In the genomic region with DNA sequence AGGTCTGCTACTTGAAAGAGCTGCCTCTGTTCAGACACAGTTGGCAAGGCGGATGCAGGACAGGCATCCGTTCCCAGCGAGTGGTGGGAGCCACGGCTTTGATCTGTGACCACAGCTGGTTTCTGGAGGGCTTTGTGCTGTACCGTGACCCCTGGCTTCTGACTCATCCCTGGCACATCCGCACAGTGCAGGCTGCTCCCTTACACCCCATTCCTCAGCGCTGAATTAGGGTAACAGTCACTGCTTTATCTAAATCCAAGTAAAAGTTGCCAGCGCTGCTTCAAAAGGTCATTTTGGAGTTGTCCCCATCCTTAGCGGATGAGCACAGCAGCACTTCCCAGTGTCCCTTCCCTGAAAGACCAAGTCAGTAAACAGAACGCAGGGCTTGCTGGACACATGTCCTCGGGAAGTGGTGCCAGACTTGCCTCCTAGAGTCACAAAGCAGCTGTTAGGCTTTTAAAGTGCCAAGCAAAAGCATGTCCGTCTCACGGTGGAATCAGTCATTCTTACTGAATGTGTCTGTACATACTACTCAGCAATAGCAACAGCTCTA, we compare ENCODE assay signal across 8 mouse cellular contexts.
DNase-seq lines count a peak whose midpoint lies in the region; ATAC-seq and TF ChIP-seq lines count a peak whose summit lies in the region.

No protein-coding gene starts in this region.

- no peak overlapping the region for H3K9ac ChIP-seq in hindbrain, embryonic 14.5 days
- H3K9ac ChIP-seq in hindbrain, embryonic 13.5 days = no peak overlapping the region
- H3K9ac ChIP-seq in limb, embryonic 13.5 days = no peak overlapping the region
- H3K9ac ChIP-seq in intestine, embryonic 16.5 days (ENCODE audit: low read depth, low read length) = no peak overlapping the region

- H3K4me2 ChIP-seq in hindbrain, embryonic 14.5 days (replicated peaks) = no peak overlapping the region
- H3K4me2 ChIP-seq in hindbrain, embryonic 13.5 days = no peak overlapping the region
- no peak overlapping the region for H3K4me2 ChIP-seq in limb, embryonic 13.5 days (replicated peaks)
- H3K4me2 ChIP-seq in intestine, embryonic 16.5 days (ENCODE audit: low read depth, low read length) = no peak overlapping the region

- H3K9me3 ChIP-seq in hindbrain, embryonic 14.5 days (ENCODE audit: control insufficient read depth, low read length) = no peaks in the 10 kb centered on the region
- no peaks in the 10 kb centered on the region for H3K9me3 ChIP-seq in hindbrain, embryonic 13.5 days
- H3K9me3 ChIP-seq in limb, embryonic 13.5 days = 0 out of 2 replicates have a peak, but pooled peaks cover 9% of the 10 kb centered on the region
- no peaks in the 10 kb centered on the region for H3K9me3 ChIP-seq in intestine, embryonic 16.5 days (ENCODE audit: control insufficient read depth, low read length)

- H3K36me3 ChIP-seq in hindbrain, embryonic 14.5 days (replicated peaks; ENCODE audit: control insufficient read depth, insufficient read depth) = no peaks in the 10 kb centered on the region
- peaks cover 3% of the 10 kb centered on the region; the same call in 1 of the 2 replicates for H3K36me3 ChIP-seq in hindbrain, embryonic 13.5 days
- H3K36me3 ChIP-seq in limb, embryonic 13.5 days = peaks cover 2% of the 10 kb centered on the region; the same call in 1 of the 2 replicates
- H3K36me3 ChIP-seq in intestine, embryonic 16.5 days (ENCODE audit: control insufficient read depth, insufficient read depth, low read length) = no peaks in the 10 kb centered on the region

- H3K4me1 ChIP-seq in hindbrain, embryonic 14.5 days (replicated peaks; ENCODE audit: control insufficient read depth, insufficient read depth, low read length) = 0 out of 2 replicates have a peak, but pooled peaks cover 10% of the 10 kb centered on the region
- peaks cover 14% of the 10 kb centered on the region for H3K4me1 ChIP-seq in hindbrain, embryonic 13.5 days (replicated peaks)
- peaks cover 9% of the 10 kb centered on the region for H3K4me1 ChIP-seq in embryonic fibroblast, embryonic 13.5 days (ENCODE audit: control insufficient read depth, insufficient read depth, low read length)
- peaks cover 12% of the 10 kb centered on the region for H3K4me1 ChIP-seq in limb, embryonic 13.5 days
- H3K4me1 ChIP-seq in intestine, embryonic 16.5 days (ENCODE audit: control insufficient read depth, insufficient read depth, low read length) = peaks cover 10% of the 10 kb centered on the region

- WGBS in hindbrain, embryonic 14.5 days = 60% methylated on average over 13 of the region's 13 CpGs
- WGBS in hindbrain, embryonic 13.5 days = 69% methylated on average over 13 of the region's 13 CpGs
- WGBS in limb, embryonic 13.5 days = 51% methylated on average over 13 of the region's 13 CpGs
- 55% methylated on average over 13 of the region's 13 CpGs for WGBS in intestine, embryonic 16.5 days

- TF ChIP-seq POLR2A in embryonic fibroblast, embryonic 13.5 days (IDR thresholded peaks at IDR 0.05; ENCODE audit: low read depth, low read length) = no peak

- H3K4me3 ChIP-seq in hindbrain, embryonic 14.5 days (replicated peaks; ENCODE audit: low read length) = no peak overlapping the region
- no peak overlapping the region for H3K4me3 ChIP-seq in hindbrain, embryonic 13.5 days
- no peak overlapping the region for H3K4me3 ChIP-seq in embryonic fibroblast, embryonic 13.5 days (ENCODE audit: insufficient read depth, low read length)
- H3K4me3 ChIP-seq in limb, embryonic 13.5 days = no peak overlapping the region
- no peak overlapping the region for H3K4me3 ChIP-seq in intestine, embryonic 16.5 days (ENCODE audit: low read length)

- DNase-seq in hindbrain, embryonic 14.5 days (ENCODE audit: low spot score) = no peak
- peak; percentile 87 for DNase-seq in Muller cell, postnatal 12 days (ENCODE audit: inconsistent ontology term)
- DNase-seq in spleen, postnatal 36 days (ENCODE audit: low spot score in 2 of 2) = no peak
- DNase-seq in left cerebral cortex, adult 18-20 months (ENCODE audit: low spot score in 2 of 2) = no peak

- no peak overlapping the region for H3K27ac ChIP-seq in hindbrain, embryonic 14.5 days
- H3K27ac ChIP-seq in hindbrain, embryonic 13.5 days = no peak overlapping the region
- H3K27ac ChIP-seq in embryonic fibroblast, embryonic 13.5 days (ENCODE audit: insufficient read depth, low read length) = peak overlapping the region; percentile 45
- no peak overlapping the region for H3K27ac ChIP-seq in limb, embryonic 13.5 days
- H3K27ac ChIP-seq in intestine, embryonic 16.5 days (ENCODE audit: low read length) = no peak overlapping the region; the same call in 1 of the 2 replicates

- TF ChIP-seq CTCF in embryonic fibroblast, embryonic 13.5 days (IDR thresholded peaks at IDR 0.05; ENCODE audit: borderline replicate concordance, insufficient read depth, low read length) = no peak

- 0 out of 2 replicates have a peak, but pooled peaks have one; percentile 31 for ATAC-seq in hindbrain, embryonic 14.5 days (ENCODE audit: low FRiP score)
- ATAC-seq in hindbrain, embryonic 13.5 days (ENCODE audit: low FRiP score) = no peak
- ATAC-seq in limb, embryonic 13.5 days (ENCODE audit: low FRiP score, low read depth) = peak; percentile 44; the same call in 1 of the 2 replicates
- no peak for ATAC-seq in intestine, embryonic 16.5 days

- no peaks in the 10 kb centered on the region for H3K27me3 ChIP-seq in hindbrain, embryonic 14.5 days (ENCODE audit: control insufficient read depth, insufficient read depth, low read length)
- no peaks in the 10 kb centered on the region for H3K27me3 ChIP-seq in hindbrain, embryonic 13.5 days
- H3K27me3 ChIP-seq in limb, embryonic 13.5 days = no peaks in the 10 kb centered on the region
- H3K27me3 ChIP-seq in intestine, embryonic 16.5 days (replicated peaks; ENCODE audit: control insufficient read depth, insufficient read depth, low read length) = no peaks in the 10 kb centered on the region

Comparison
In these comparisons a context has a peak if more than half of its experiments do, and no peak if none do; other contexts are left out.
1. ATAC-seq: peak in hindbrain, embryonic 14.5 days (single experiment) and limb, embryonic 13.5 days (single experiment); none in hindbrain, embryonic 13.5 days (single experiment) and intestine, embryonic 16.5 days (single experiment).